16 mouse cellular contexts compared by ENCODE assay signal in the genomic region with DNA sequence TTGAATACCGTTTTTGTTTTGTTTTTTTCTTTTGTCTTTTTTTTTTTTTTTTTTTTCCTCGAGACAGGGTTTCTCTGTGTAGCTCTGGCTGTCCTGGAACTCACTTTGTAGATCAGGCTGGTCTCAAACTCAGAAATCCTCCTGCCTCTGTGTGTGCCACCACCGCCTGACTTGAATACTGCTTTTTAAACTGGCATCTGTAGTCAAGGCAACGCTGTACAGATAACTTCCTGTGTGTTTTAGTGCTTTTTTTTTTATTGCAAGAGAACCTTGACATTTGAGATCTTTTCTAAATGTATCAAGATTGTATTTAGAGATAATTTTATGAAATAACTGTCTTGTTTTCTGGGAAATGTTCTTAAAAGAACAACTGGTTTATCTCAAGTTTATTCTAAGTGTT.
"Had no signal": no experiment of that assay in that cellular context is flagged by ENCODE, and none has a peak within 500 bp of the region (broad histone marks: within the 10 kb centered on the region; RNA-seq: fewer than 3 reads in every experiment).

No protein-coding gene starts in this region.

- ATAC-seq: hindbrain, embryonic 16.5 days; intestine, embryonic 15.5 days; intestine, postnatal 0 days had no signal

- DNase-seq: gastrocnemius, postnatal 14 days; gastrocnemius, postnatal 36 days; heart, adult 11 months; heart, adult 2 months; heart, postnatal 4 days; kidney, adult 18-20 months; kidney, adult 8-10 months; kidney, postnatal 10 days; kidney, postnatal 36 days; layer of hippocampus, adult 9-11 months; layer of hippocampus, postnatal 36 days; liver; liver, embryonic 13.5 days had no signal
